Mouse (Mus musculus) spleen, postnatal 4 days (tissue): ENCODE results near the gene Dnah7c.
"Not testable (repeated sequence)": the region's sequence is repeated elsewhere in the genome, so short reads cannot be mapped to it uniquely, and the experiment has no call there.

ENCODE experiments used
- DNase-seq, 2 experiments: peaks; one replicate each; pipeline ENCODE4 v3.0.0; 2022; ENCODE audit warnings: low spot score in 2 of 2

The Dnah7c gene

GRCm38 (mm10) chr1:46729731-46730130 is 304.3 kb downstream of the Dnah7c start:
- DNase-seq = not testable (repeated sequence)

DNA sequence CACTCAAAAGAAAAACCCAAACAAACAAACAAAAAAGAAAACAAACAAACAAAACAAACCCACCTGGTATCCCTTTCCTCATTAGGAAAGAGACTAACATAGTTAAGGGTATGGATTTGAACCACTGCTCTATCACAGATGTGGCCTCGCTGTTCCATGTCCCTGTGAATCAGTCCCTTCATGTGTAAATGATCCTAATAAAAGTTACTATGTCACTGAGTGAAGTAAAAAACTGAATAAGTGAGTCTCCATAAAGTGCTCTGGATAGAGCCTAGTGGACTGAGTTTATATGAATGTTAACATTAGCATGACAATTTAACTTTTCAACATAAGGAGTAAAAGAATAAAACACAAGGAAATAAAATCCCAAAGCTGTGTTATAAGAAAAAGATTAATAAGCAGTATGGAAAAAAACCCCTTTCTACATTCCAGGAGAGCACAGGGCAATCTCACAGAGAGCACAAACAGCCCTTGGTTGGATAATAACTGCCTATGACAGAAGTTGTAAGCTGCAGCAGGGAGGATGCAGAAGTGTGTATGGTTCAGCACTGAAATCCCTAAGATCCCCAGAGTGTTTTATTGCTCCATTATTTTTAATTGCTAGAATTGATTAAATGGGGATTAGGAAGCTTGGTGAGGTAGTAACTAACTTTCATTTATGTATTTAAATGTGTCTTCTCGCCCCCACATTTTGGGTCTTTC is 308.2 kb downstream of the Dnah7c start:
- DNase-seq = not testable (repeated sequence)

GRCm38 (mm10) chr1:46734455-46734854 is 309.1 kb downstream of the Dnah7c start:
- DNase-seq = not testable (repeated sequence)

DNA sequence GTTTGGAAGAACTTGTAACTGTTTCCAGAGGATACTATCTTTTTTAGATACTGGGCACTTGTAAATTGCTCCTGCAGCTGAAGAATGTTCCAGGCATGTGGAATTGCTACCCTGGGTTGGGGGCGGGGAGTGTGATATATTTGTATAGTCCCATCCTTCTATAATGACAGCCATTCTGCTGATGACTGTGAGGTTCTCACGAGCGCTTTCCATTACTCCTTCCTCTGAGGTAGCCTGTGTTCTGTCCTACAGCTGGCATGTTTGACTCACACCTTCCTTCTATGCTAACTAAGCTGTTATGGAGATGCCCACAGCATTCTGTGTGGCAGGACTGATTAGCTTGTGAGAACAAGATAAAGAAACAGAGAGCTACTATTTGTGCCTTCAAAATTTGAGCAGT is 339.2 kb downstream of the Dnah7c start:
- DNase-seq = not testable (repeated sequence)

DNA sequence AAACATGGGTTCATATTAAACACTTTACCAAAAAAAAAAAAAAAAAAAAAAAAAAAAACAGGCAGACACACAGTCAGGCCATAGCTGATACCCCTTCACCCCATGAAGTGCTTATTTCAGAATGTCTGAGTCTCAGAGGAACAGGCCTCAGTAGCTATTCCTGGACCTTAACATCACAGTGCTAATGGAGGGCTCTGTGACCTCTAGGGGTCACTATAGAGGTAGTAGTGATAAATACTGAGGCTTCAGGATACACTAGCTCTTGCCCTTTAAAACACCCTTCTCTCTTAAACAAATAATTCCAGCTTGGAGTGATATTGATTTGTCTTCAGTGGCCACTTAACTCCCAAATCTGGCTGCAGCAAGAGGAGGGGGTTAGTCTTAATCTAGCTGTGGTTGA is 343.9 kb downstream of the Dnah7c start:
- DNase-seq = not testable (repeated sequence)

DNA sequence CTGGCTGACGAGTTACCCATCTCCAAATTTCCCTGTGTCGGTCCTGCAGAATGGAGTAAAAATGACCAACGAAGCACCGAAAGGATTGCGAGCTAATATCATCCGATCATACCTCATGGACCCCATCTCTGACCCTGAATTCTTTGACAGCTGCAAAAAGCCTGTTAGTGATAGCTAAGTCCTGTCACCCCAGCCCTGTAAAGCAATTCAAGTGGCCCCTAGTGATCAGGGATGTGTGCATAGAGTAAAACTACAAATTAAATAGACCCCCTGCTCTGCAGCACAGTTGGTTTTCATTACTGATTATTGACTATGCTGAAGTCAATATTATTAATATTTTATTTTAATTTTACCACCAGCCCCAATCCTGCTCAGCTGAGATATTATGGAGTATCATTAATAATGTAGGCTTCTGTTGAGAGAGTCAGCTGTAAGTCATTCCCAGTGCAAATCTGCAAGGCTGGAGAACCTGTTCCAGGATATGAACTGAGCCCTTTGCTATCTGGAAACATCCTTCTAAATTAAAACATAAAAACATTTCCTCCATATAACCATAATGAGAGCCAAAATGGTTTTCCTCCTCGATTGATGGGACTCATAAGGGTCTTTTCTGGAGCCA is 344.8 kb downstream of the Dnah7c start:
- not testable (repeated sequence) for DNase-seq

DNA sequence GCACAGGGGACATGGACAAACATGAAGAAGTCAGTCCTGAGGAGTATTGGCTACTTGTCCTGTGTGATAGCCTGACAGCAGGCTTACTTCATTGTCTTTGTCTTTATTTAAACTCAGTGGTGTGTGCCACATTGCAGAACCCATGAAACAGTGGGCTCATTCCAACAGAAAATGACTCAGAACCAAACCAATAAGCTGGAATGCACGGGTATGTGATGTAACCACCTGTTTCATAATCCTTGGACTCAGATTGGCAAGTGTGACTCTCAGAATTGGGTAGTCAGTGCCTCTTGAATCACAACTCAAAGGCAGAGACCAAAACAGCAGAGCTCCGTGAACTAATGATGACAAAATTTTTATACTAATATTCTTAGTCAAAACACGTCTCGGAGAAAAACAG is 356.8 kb downstream of the Dnah7c start:
- DNase-seq = not testable (repeated sequence)

DNA sequence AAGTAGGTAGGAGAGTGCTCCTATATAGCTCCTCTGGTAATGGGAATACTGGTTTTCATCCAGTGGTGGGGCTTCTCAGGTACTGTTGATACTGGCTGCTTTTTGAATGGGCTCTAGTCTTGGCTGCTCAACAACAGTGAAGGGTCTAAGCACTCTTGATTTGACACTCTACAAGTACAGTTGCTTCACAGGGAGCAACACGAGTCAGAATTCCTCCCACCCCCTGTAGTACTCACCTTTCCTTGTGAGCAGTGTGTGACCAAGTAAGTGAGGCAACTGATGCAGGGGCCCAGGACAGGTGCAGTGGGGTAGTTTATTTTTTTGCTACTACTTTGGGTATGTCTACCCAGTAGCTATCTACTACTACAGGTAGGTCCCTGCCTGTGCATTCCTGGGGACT is 379.7 kb downstream of the Dnah7c start:
- no peak for DNase-seq

- DNase-seq = not testable (repeated sequence)
Measured at GRCm38 (mm10) chr1:46808630-46809029, 383.2 kb downstream of the Dnah7c start.

- no peak for DNase-seq
Measured at GRCm38 (mm10) chr1:46817934-46818333, 392.5 kb downstream of the Dnah7c start.

GRCm38 (mm10) chr1:46822256-46822972 is 397.0 kb downstream of the Dnah7c start:
- DNase-seq = no peak

DNA sequence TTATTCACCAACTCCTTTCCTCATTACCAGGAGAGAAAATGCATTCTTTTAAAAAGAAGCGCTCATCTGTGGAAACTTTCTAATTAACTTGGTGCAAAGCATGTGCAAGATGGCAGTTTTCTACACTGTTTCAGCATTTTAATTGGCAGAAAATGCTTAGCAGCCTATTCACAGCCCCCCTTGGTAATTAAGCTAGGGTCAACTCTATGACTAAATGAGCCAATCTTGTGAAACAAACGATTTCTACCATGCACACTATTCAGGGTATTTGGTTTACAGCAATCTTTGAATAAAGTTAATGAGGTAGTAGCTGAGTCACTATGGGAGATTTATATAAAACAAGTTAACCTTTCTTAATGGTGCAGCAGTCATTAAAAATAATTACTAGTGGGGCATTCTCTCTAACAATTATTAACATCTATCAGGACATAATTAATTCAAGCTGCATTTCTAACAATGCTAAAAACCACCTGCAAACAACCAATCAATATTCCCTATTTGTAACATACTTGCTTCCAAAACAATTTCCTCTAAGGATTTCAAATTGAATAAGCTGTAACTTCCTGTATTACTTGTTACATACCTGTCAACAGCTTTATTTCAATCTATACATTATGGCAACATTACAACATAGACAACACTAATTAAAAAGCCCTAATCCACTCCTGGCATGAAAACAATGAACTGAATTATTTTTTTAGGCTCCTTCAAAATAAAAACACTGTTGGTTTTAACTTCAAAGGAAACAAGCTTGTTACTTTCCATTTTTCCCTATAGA is 404.9 kb downstream of the Dnah7c start:
- no peak for DNase-seq

DNA sequence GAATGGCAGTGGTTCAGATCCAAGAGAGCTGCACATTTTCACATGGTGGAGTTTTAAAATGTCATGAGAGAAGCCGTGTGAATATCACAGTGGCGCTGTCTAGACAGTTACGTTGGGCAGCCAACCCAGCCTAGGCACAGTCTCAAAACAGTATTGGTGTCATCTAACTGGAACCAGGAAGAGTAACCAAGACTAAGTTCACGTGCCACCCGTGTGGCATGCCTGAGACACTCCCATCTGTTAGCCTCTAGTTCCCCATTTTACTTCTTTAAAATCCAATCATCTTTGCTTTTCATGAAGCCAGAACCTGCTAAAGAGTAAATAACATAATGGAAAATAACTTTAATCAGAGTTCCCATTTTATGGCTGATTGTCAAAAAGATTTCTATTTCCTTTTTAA is 406.5 kb downstream of the Dnah7c start:
- no peak for DNase-seq

- no peak for DNase-seq
Measured at GRCm38 (mm10) chr1:46843406-46843805, 418.0 kb downstream of the Dnah7c start.

DNA sequence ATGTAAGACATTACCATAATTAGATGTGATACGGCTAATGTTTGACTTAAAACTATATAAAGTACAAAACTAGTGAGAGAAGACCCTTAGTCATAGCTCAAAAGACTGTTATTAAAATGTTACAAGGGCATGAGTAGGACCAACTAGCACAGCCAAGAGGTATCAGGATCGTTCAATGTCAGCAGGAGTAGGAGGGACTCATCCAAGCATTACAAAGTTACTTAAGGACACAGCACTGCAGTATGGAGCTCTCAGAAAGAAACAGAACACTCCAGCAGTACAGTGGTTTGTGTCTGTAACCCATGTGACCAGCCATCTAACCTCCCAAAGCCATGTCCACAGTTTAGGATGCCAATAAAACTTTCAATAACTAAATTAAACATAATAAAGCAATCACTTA is 418.9 kb downstream of the Dnah7c start:
- no peak for DNase-seq

GRCm38 (mm10) chr1:46845221-46845620 is 419.8 kb downstream of the Dnah7c start:
- DNase-seq = no peak

DNA sequence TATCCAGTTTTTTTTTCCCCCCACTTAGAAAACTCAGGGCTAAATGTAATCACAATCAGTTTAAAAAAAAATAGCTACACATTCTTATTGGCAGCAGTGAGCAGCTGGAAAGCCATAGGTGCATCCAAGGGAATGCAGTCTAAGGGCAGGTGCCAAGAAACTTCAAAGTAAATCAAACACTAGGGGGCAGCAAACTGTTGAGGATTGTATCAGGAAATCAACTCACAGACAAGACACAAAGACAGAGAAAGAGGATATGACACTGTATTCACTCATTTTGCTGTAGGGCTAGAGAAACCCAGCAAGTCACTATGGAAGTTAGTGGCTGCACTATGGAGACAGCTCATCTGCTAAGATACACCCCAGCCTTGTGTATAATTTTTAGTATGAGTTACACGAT is 424.4 kb downstream of the Dnah7c start:
- DNase-seq = peak in 1 of 2 experiments; percentile 27

- no peak for DNase-seq
Measured at GRCm38 (mm10) chr1:46851586-46851985, 426.2 kb downstream of the Dnah7c start.

- no peak for DNase-seq
Measured at GRCm38 (mm10) chr1:46852216-46852599, 426.8 kb downstream of the Dnah7c start.

DNA sequence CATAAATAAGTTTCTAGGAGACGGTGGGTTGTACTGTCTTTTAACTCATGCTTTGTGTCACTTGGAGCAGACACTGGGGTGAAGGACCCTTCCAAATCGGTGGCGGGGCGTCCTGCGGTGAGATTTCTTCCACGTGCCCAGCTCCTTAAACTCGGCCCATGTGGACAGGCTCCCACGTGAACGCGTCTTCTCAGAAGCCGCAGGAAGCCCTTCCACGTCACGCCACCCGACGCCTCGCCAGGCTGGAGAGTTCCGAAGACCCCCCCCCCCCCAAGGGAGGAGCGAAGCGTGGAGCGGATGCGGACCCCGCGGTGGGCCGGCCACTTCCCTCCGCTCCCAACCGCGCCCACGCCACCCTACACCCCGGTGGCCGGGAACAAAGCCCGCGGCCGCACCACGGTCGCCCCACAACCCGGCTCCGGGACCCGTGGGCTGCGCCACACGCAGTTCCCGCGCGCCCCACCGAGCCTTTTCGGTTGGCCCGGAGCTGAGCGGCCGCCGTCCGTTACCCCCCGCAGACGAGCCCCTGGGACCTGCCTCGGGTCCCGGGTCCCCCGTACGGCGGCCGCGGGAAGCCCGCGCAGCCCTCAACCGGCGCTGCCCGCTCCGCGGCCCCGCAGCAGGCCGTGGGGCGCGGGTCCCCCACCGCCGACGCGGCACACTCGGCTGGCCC is 427.3 kb downstream of the Dnah7c start:
- DNase-seq = peak; percentile 42 to 76

- DNase-seq = peak; percentile 95 to 98
Measured at GRCm38 (mm10) chr1:46853317-46854035, 428.1 kb downstream of the Dnah7c start.
